Mouse (Mus musculus) right cerebral cortex, adult 18-20 months (tissue): ENCODE data around the gene Itgae.

Experiments
- DNase-seq: peaks from one replicate; pipeline ENCODE4 v3.0.0; 2022; ENCODE audit warnings: mixed read lengths

Itgae gene

GRCm38 (mm10) chr11:73094231-73094995 is 4.0 kb downstream of the Itgae start:
- DNase-seq = no peak

GRCm38 (mm10) chr11:73098860-73099259 is 8.5 kb downstream of the Itgae start:
- no peak for DNase-seq

GRCm38 (mm10) chr11:73099976-73100750 is 9.8 kb downstream of the Itgae start:
- no peak for DNase-seq

GRCm38 (mm10) chr11:73101308-73101707 is 10.9 kb downstream of the Itgae start:
- DNase-seq = no peak

- DNase-seq = no peak
These were observed 14.9 kb downstream of the Itgae start for GRCm38 (mm10) chr11:73105246-73105645.

- DNase-seq = peak; percentile 46
These were observed 17.0 kb downstream of the Itgae start for GRCm38 (mm10) chr11:73107358-73107757.

- DNase-seq = no peak
These were observed 18.0 kb downstream of the Itgae start for GRCm38 (mm10) chr11:73108195-73108897.

GRCm38 (mm10) chr11:73108898-73109625 is 18.7 kb downstream of the Itgae start:
- no peak for DNase-seq

- DNase-seq = no peak
These were observed 19.6 kb downstream of the Itgae start for GRCm38 (mm10) chr11:73109941-73110340.

- DNase-seq = no peak
These were observed 21.0 kb downstream of the Itgae start for GRCm38 (mm10) chr11:73111414-73111813.

GRCm38 (mm10) chr11:73126495-73126894 is 36.1 kb downstream of the Itgae start:
- no peak for DNase-seq

- peak; percentile 15 for DNase-seq
These were observed 40.6 kb downstream of the Itgae start for GRCm38 (mm10) chr11:73131020-73131419.

GRCm38 (mm10) chr11:73132999-73133398 is 42.6 kb downstream of the Itgae start:
- DNase-seq = no peak

GRCm38 (mm10) chr11:73134222-73134621 is 43.8 kb downstream of the Itgae start:
- no peak for DNase-seq

GRCm38 (mm10) chr11:73136587-73136986 is 46.2 kb downstream of the Itgae start:
- DNase-seq = no peak

GRCm38 (mm10) chr11:73137116-73137515 is 46.7 kb downstream of the Itgae start:
- DNase-seq = no peak

- DNase-seq = peak; percentile 89
These were observed 47.5 kb downstream of the Itgae start, which contains the start of gene Haspin for GRCm38 (mm10) chr11:73137591-73138501. Gene Haspin (minus strand): TSS chr11:73138294.

GRCm38 (mm10) chr11:73144261-73144681 is 53.9 kb downstream of the Itgae start:
- DNase-seq = no peak

- DNase-seq = no peak
These were observed 55.9 kb downstream of the Itgae start for GRCm38 (mm10) chr11:73146026-73146974.

- DNase-seq = no peak
These were observed 56.6 kb downstream of the Itgae start for GRCm38 (mm10) chr11:73146975-73147365.
